Mouse (Mus musculus) olfactory bulb, adult 2 months (tissue): ENCODE data around the gene Pnkp.

Experiments
- CTCF ChIP-seq: fragments of 200-500 bp; IDR thresholded peaks from 2 replicates; pipeline ENCODE4 v1.5.1; 2012; ENCODE audit warnings: low read depth, mild to moderate bottlenecking, low read length, moderate library complexity; ENCODE audit not compliant: insufficient read depth
- POLR2A ChIP-seq: fragments of 200-500 bp; IDR thresholded peaks from 2 replicates; pipeline ENCODE4 v1.6.1; 2012; ENCODE audit warnings: mild to moderate bottlenecking, low read depth, low read length, moderate library complexity; ENCODE audit not compliant: insufficient read depth

- TF ChIP-seq CTCF (no peak), POLR2A (no peak)
Observed at GRCm38 (mm10) chr7:44814952-44815553, 41.9 kb upstream of the Pnkp start.
